In genomic region chr9:96127972-96128371, GRCm38 (mm10) we compare ENCODE assay signal across 12 mouse cellular contexts. TPM values are rescaled to one million over a fixed set of nuclear protein-coding genes. Genes with fewer than 3 reads are reported as not detected.
DNase-seq lines count a peak whose midpoint lies in the region; ATAC-seq and TF ChIP-seq lines count a peak whose summit lies in the region.
"Had no signal": no experiment of that assay in that cellular context is flagged by ENCODE, and none has a peak within 500 bp of the region (broad histone marks: within the 10 kb centered on the region; RNA-seq: fewer than 3 reads in every experiment).

No protein-coding gene starts in this region.

- no peak for TF ChIP-seq POLR2A in heart, adult 2 months (IDR thresholded peaks at IDR 0.05; ENCODE audit: insufficient read depth, low read depth, low read length)
- TF ChIP-seq POLR2A in bone marrow, adult 2 months (IDR thresholded peaks at IDR 0.05; ENCODE audit: borderline replicate concordance, control insufficient read depth, low read depth, low read length) = no peak

- intact Hi-C loops in heart, adult 2 months (cut with DNase I) = no loop called here
- intact Hi-C loops in heart, postnatal 36 days (cut with DNase I) = loop anchor here (10.0 kb wide), 1 partner anchor 273 kb away; the partner anchor contains the start of gene Atr

- H3K79me2 ChIP-seq in heart, adult 2 months (replicated peaks; ENCODE audit: control insufficient read depth, insufficient read depth, low read length) = no peaks in the 10 kb centered on the region; the same call in 1 of the 2 replicates

- TF ChIP-seq CTCF in heart, adult 2 months (IDR thresholded peaks at IDR 0.05) = peak; percentile 24; the same call in 1 of the 2 replicates
- peak; percentile 41 for TF ChIP-seq CTCF in lung, embryonic 14.5 days (IDR thresholded peaks at IDR 0.05; ENCODE audit: low read depth)
- TF ChIP-seq CTCF in bone marrow, adult 2 months (IDR thresholded peaks at IDR 0.05; ENCODE audit: control insufficient read depth, insufficient read depth, low read length) = 0 out of 2 replicates have a peak, but pooled peaks have one; percentile 9
- TF ChIP-seq CTCF in stomach, postnatal 0 days (IDR thresholded peaks at IDR 0.05; ENCODE audit: low read depth) = peak; percentile 59

- DNase-seq in heart, adult 2 months = no peak
- DNase-seq in heart, postnatal 36 days = no peak
- DNase-seq in lung, embryonic 14.5 days = peak; percentile 11
- no peak for DNase-seq in lung, postnatal 10 days
- peak; percentile 34 for DNase-seq in stomach, postnatal 0 days (ENCODE audit: low spot score)
- DNase-seq in urinary bladder, postnatal 36 days (ENCODE audit: low spot score in 2 of 2) = no peak
- DNase-seq: adrenal gland, postnatal 10 days; thymus, postnatal 14 days had no signal

- H3K4me3 ChIP-seq in heart, adult 2 months = no peak overlapping the region
- no peak overlapping the region for H3K4me3 ChIP-seq in lung, embryonic 14.5 days (ENCODE audit: low read depth, low read length)
- no peak overlapping the region for H3K4me3 ChIP-seq in bone marrow, adult 2 months (replicated peaks; ENCODE audit: control insufficient read depth, low read depth, low read length)
- no peak overlapping the region for H3K4me3 ChIP-seq in stomach, postnatal 0 days (ENCODE audit: low read depth, low read length)
- H3K4me3 ChIP-seq: heart, embryonic 13.5 days had no signal

- H3K36me3 ChIP-seq in heart, adult 2 months (ENCODE audit: control insufficient read depth, insufficient read depth, low read length) = no peaks in the 10 kb centered on the region
- H3K36me3 ChIP-seq in lung, embryonic 14.5 days (ENCODE audit: insufficient read depth) = no peaks in the 10 kb centered on the region
- H3K36me3 ChIP-seq in stomach, postnatal 0 days (ENCODE audit: control insufficient read depth, insufficient read depth, low read length) = no peaks in the 10 kb centered on the region; the same call in 1 of the 2 replicates

- no peak overlapping the region for H3K4me2 ChIP-seq in lung, embryonic 14.5 days
- H3K4me2 ChIP-seq in stomach, postnatal 0 days (replicated peaks; ENCODE audit: low read depth) = no peak overlapping the region
- H3K4me2 ChIP-seq: heart, embryonic 13.5 days had no signal

- 82% methylated on average over 5 of the region's 5 CpGs for WGBS in heart, adult 2 months
- 54% methylated on average over 5 of the region's 5 CpGs for WGBS in lung, embryonic 14.5 days
- WGBS in bone marrow, adult 2 months = 80% methylated on average over 5 of the region's 5 CpGs
- WGBS in stomach, postnatal 0 days = 52% methylated on average over 5 of the region's 5 CpGs

- no peaks in the 10 kb centered on the region for H3K9me3 ChIP-seq in lung, embryonic 14.5 days (ENCODE audit: low read depth, low read length)
- no peaks in the 10 kb centered on the region for H3K9me3 ChIP-seq in stomach, postnatal 0 days (ENCODE audit: control insufficient read depth, low read length)
- H3K9me3 ChIP-seq: heart, embryonic 13.5 days had no signal

- no peak overlapping the region for H3K9ac ChIP-seq in heart, adult 2 months (ENCODE audit: low read depth, low read length)
- H3K9ac ChIP-seq in lung, embryonic 14.5 days = no peak overlapping the region
- H3K9ac ChIP-seq in stomach, postnatal 0 days (ENCODE audit: low read length) = no peak overlapping the region
- H3K9ac ChIP-seq: heart, embryonic 13.5 days had no signal

- TF ChIP-seq EP300 in heart, adult 2 months (IDR thresholded peaks at IDR 0.05; ENCODE audit: insufficient read depth, low read depth, low read length) = no peak
- no peak for TF ChIP-seq EP300 in stomach, postnatal 0 days (optimal IDR thresholded peaks at IDR 0.05)

- H3K27ac ChIP-seq in heart, adult 2 months = no peak overlapping the region
- H3K27ac ChIP-seq in lung, embryonic 14.5 days (ENCODE audit: low read depth) = no peak overlapping the region
- H3K27ac ChIP-seq in bone marrow, adult 2 months (ENCODE audit: control insufficient read depth, insufficient read depth, low read depth, low read length, poor library complexity) = no peak overlapping the region
- H3K27ac ChIP-seq in stomach, postnatal 0 days (replicated peaks) = no peak overlapping the region
- H3K27ac ChIP-seq: heart, embryonic 13.5 days; macrophage had no signal

- H3K27me3 ChIP-seq in heart, adult 2 months (ENCODE audit: control insufficient read depth, insufficient read depth, low read length) = no peaks in the 10 kb centered on the region
- H3K27me3 ChIP-seq in lung, embryonic 14.5 days (ENCODE audit: insufficient read depth, low read length) = no peaks in the 10 kb centered on the region
- H3K27me3 ChIP-seq in stomach, postnatal 0 days (ENCODE audit: control insufficient read depth, insufficient read depth, low read length) = no peaks in the 10 kb centered on the region
- H3K27me3 ChIP-seq: heart, embryonic 13.5 days had no signal

- ATAC-seq in lung, embryonic 14.5 days (ENCODE audit: insufficient read depth) = no peak
- no peak for ATAC-seq in stomach, postnatal 0 days (ENCODE audit: low FRiP score, low TSS enrichment)
- ATAC-seq: midbrain, embryonic 16.5 days had no signal

- no peaks in the 10 kb centered on the region for H3K4me1 ChIP-seq in heart, adult 2 months (ENCODE audit: control insufficient read depth, insufficient read depth, low read length)
- H3K4me1 ChIP-seq in lung, embryonic 14.5 days (ENCODE audit: insufficient read depth) = no peaks in the 10 kb centered on the region
- no peaks in the 10 kb centered on the region for H3K4me1 ChIP-seq in bone marrow, adult 2 months (ENCODE audit: control insufficient read depth, insufficient read depth, low read length)
- H3K4me1 ChIP-seq in stomach, postnatal 0 days (replicated peaks; ENCODE audit: control insufficient read depth, insufficient read depth) = no peaks in the 10 kb centered on the region
- H3K4me1 ChIP-seq: heart, embryonic 13.5 days had no signal

RNA-seq across cellular contexts. Expression of gene Gk5, which starts 8.8 kb away (rescaled TPM):
- total RNA-seq in heart, adult 2 months (2021) = 1 to 10 TPM; 2.7 to 3.1 TPM
- polyA plus RNA-seq in heart, adult 2 months (2012; rRNA removed) = 2.0 and 3.4 TPM in 2 replicates
- 1 to 10 TPM; 3.4 to 3.8 TPM for total RNA-seq in heart, postnatal 36 days (2021)
- 4.7 and 5.2 TPM in 2 replicates for polyA plus RNA-seq in lung, embryonic 14.5 days (2014; fragmentation: Nextera tagmentation; extraction: Ambion mirVana)
- 0.34 and 0.62 TPM in 2 replicates for polyA plus RNA-seq in bone marrow, adult 2 months (2011; ENCODE audit: insufficient read depth, insufficient read length, low replicate concordance, missing spikeins)
- polyA plus RNA-seq in stomach, postnatal 0 days (2015; fragmentation: Nextera tagmentation; extraction: Ambion mirVana) = 8.7 and 9.8 TPM in 2 replicates

Comparison
In these comparisons a context has a peak if more than half of its experiments do, and no peak if none do; other contexts are left out.
1. DNase-seq: peak in lung, embryonic 14.5 days (single experiment) and stomach, postnatal 0 days (single experiment); none in heart, adult 2 months (0 of 2), heart, postnatal 36 days (0 of 2), lung, postnatal 10 days (single experiment) and urinary bladder, postnatal 36 days (0 of 2).
2. CTCF ChIP-seq: peak in every context shown above with its lines; median percentile 59 in stomach, postnatal 0 days; 41 in lung, embryonic 14.5 days; 24 in heart, adult 2 months; 9 in bone marrow, adult 2 months.